Mouse (Mus musculus) thymus, postnatal 10 days (tissue): ENCODE results near the gene Zfp358.
A peak's percentile ranks its signal among the peaks of the same experiment; 100 is the strongest.

Experiments
- DNase-seq, 2 experiments: peaks; one replicate each; pipeline ENCODE4 v3.0.0; 2021; ENCODE audit warnings: low spot score in 2 of 2

Gene Zfp358

DNA sequence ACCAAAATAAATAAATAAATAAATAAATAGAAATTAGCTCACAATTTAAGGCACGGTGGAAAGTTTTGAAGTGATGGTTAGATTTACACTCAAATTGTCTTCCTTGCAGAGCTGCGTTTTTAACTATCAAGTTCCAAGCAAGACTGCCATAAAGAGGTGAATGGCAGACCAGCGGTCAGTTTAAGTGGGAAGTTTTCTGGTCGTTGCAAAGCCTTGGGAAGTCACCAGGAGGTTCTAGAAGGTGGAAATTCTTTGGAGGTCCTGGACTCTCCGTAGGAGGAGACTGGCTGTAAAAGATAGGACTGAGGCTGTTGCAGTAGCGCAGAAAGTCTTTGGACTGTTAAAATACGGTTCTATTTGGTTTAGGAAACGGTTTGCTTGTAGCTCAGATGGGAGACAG is 6.8 kb downstream of the Zfp358 start:
- no peak for DNase-seq

DNA sequence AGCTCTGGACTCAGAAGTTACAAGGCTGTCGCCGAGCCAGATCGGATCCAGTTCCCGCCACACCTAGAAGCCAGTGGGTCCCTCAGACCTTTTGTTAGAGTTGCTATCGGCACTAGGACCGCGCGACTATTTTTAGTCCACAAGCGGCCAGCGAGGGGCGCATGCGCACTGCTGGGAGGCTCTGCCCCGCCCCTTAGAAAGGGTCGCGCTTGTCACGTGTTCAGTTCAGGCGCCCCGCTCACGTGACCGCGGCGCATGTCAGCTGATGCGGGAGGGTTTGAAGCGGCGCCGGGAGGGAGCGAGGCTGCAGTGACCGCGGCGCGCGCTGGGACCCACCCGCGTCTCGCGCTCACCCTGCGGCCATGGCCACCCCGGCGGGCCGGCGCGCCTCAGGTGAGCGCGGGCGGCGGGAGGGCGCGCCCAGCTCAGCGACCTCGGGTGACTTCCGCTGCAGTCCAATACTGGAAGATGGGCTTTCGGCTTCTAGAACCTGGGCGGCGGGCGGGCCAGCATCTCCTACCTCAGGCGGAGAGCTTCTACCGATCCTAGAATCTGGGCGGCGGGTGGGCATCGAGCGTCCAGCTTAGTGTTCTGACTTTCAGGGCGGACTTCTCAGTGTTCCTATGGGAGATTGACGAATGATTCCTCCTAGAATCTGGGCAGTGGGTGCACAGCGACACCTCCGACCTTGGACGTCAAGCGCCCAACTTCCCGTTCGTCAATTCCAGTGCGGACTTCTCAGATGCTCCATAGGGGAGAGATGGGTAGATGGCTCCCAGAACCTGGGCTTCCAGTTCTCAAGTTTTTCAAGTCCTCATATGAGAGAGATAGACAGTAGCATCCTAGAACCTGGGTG is 7.5 kb downstream of the Zfp358 start, which contains the start of gene Mcoln1:
Gene Mcoln1 (plus strand): TSS at position 223 of the 856 bp plus-strand sequence.
- DNase-seq: peak; percentile 97

DNA sequence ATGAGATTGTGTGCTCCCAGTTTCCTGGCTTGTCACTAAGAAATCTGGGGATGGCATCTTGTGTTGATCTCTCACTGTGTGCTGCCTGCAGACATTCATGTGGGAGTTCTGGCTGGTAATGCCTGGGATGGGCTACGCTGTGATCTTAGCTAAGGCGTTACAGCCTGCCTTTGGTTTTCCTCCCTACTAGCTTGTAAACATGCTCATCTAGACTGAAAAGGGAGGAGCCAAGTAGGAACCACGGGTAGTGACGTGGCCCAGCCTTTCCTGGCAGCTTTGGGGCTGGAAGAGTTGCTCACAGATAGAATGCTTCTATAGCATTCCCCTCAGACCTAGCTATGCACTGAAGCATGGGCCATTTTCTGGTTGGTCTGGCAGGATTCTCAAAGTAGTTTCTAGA is 9.3 kb downstream of the Zfp358 start:
- DNase-seq: no peak

DNA sequence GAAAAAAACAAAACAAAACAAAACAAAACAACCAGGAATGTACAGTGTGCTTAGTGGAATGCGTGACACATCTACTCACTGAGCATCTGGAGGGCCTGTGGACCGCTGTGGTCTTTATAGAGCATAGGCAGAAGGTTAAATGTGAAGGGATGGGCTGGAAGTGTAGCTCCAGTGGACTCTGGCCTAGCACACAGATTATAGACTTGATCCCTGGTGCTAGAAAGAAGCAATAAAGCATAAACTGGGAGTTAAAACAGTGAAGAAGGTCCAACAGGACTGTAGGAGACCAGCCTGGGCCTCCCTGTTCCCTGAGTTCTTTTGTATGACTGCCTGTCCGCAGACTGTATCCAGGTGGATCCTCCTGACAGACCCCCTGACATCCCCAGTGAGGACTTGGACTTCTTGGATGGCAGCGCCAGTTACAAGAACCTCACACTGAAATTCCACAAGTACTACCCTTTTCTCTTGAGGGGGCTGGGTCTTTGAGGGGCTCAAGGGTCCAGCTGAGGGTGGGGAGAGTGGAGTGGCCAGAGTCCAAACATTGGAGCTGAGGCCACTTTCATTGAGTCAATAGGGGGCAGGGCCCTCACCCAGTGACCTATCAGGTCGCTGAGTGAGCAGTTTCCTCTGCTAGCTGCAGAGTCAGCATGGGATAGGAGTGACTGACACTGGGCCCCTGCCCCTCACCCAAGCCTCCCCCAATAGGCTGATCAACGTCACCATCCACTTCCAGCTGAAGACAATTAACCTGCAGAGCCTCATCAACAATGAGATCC is 15.2 kb downstream of the Zfp358 start:
- DNase-seq: no peak

DNA sequence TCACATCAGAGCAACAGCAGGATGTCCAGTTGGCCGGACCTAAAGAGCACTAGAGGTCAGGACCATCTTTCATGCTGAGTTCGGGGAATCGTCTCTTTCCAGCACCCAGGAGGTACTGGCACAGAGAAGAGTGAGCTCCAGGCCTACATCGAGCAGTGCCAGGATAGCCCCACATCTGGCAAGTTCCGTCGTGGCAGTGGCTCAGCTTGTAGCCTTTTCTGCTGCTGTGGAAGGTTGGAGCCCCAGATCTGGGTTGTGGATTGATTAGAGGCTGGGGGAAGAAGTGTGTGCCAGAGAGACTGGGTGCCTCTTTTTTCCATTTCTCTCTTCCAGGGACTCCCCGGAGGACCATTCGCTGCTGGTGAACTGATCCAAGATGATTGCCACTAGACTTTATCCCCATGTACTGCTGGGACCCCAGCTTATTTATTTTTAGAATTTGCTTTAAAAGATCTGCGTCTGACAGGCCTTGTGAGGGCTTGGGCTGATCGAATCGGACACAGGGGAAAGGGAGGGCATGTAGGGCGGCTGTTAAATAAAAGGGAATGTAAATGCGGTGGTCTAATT is 21.8 kb downstream of the Zfp358 start:
- no peak for DNase-seq

DNA sequence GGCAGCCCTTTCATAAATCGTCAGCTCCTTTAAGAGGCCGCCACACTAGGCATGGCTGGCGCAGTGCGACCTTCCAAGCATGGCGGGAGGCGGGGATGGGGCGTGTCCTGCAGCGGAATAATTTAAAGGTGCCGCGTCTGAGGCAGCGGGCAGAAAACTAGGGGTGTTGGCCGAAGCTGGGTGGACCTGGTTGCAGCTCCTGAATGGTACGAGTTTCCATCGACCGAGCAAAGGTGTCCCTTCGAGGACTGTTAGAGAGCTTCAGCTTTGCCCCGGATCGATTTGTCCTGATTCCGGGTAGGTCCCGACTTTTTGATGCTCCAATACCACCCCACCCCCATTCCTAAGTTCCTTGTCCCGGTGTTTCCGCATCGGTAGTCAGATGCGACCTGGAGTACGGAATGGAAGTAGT is 22.3 kb downstream of the Zfp358 start, which contains the start of gene Pnpla6:
Gene Pnpla6 (plus strand): TSS at position 125 of the 412 bp plus-strand sequence.
- peak; percentile 75 to 76 for DNase-seq

DNA sequence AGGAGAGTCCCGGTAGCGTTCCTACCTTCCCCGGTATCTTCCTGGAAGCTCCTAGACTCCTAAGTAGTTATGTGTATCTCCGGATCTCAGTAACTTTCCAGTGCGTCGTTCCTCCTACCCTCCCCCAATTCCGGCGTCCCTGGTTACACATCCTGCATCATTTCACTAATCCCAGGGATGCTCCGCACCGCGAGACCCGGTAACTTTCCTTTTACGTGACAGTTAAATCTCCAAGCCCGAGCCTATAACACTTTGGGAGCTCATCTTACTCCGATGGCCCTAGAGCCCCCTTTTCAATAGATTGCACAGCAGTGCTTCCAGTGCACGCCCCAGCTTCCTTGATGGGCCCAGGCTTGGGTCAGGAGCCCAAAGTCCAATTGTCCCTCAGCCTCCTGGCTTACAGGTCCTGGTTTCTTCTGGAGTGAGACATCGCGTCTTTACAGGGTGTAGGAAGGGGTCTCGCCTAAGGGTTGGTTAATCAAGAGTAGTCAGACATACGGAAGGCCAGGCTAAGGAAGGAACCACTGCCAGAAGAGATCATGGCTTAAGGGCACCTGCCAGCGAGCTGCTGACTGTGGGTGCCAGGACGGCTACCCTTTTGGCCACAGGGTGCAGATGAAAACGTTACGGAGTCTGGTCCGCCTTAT is 23.0 kb downstream of the Zfp358 start:
- DNase-seq: peak in 1 of 2 experiments; percentile 37

DNA sequence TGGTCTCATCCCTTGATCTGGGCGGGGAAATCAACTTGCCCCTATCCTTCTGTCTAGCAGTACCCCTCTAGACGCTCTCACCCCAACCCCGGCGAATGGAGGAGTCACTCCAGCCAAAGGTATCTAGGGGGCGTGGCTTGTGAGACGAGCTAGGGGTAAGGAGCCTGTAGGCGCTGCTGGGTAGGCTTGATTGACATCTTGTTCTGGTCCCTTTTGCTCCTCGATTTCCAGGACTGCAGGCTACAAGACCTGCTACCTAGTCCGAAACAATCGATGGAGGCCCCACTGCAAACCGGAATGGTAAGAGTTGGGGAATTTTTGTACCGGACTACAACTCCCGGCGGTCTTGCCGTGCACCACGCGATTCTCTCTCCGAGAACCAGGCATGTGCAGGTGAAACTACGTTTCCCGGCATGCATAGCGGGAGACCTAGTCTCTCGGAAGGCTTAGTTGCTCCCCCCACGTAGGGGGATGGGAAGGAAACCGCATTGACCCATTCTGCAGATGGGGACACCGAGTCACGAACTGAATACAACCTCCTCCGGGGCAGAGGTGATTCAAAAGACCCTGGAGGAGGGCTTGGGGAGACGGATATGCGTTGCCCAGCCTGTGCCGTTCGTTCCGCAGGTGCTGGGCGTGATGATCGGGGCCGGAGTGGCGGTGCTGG is 23.6 kb downstream of the Zfp358 start:
- peak; percentile 84 to 90 for DNase-seq

DNA sequence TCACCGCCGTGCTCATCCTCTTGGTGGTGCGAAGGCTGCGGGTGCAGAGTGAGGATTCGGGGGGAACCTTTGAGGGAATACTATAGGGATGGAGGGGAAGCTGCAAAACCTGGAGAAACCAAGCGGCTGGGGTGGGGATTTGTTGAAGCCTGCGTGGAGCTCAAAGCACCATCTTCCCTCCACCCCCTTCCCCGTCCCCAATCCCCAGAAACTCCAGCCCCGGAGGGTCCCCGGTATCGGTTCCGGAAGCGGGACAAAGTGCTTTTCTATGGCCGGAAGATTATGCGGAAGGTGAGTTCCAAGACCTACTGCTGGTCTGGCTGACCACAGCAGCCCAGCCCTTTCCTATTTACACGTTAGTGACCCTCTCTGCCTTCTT is 24.2 kb downstream of the Zfp358 start:
- no peak for DNase-seq

DNA sequence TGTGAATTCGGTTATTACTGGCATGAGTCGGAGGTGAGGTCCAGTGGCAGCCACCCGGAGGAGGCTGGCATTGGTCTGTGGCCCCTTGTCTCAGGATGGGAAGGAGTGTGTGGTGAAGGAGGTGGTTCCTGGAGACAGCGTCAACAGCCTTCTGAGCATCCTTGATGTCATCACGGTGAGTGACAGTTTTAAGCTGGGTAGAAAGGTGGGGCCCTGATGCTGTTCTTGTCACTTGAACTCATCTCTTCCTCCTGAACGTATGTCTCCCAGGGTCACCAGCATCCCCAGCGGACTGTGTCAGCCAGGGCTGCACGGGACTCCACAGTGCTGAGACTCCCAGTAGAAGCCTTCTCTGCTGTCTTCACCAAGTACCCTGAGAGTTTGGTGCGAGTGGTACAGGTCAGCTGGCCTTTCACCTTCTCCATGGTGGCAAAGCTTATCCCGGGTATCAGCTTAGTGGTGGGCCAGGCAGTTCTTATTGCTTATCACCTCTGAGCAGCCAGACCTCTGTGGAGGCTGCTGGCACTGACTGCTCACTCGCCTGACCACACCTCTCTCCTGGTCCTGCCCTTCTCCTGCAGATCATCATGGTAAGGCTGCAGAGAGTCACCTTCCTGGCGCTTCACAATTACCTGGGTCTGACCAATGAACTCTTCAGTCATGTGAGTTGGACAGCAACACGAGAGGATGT is 29.2 kb downstream of the Zfp358 start:
- DNase-seq: no peak

DNA sequence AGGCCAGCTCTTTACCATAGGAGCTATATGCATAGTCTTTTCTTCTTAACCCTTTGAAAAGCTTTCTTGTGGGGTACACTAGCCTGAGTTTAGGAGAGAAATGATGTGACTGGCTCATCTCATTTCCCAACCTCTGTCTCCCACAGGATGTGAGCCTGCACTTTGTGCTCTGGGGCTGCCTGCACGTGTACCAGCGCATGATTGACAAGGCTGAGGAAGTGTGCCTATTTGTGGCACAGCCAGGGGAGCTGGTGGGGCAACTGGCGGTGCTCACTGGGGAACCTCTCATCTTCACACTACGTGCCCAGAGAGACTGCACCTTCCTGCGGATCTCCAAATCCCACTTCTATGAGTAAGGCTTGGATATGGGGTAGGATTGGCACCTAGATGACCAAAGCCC is 37.9 kb downstream of the Zfp358 start:
- no peak for DNase-seq

DNA sequence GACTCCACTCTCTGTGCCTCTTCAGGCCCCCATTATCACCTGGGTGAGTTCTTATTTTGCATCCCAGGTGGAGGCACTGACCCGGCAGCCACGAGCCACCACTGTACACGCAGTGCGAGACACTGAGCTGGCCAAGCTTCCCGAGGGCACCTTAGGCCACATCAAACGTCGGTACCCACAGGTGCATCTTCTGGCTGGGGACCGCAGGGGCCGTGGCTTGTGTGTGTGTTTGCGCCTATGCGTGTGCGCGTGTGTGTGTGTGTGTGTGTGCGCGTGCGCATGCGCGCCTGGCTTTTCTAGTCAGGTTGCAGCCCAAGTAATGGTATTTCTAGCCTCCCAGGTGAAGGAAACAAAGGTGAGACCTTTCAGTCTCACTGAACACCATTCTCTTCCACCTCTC is 39.0 kb downstream of the Zfp358 start:
- no peak for DNase-seq

DNA sequence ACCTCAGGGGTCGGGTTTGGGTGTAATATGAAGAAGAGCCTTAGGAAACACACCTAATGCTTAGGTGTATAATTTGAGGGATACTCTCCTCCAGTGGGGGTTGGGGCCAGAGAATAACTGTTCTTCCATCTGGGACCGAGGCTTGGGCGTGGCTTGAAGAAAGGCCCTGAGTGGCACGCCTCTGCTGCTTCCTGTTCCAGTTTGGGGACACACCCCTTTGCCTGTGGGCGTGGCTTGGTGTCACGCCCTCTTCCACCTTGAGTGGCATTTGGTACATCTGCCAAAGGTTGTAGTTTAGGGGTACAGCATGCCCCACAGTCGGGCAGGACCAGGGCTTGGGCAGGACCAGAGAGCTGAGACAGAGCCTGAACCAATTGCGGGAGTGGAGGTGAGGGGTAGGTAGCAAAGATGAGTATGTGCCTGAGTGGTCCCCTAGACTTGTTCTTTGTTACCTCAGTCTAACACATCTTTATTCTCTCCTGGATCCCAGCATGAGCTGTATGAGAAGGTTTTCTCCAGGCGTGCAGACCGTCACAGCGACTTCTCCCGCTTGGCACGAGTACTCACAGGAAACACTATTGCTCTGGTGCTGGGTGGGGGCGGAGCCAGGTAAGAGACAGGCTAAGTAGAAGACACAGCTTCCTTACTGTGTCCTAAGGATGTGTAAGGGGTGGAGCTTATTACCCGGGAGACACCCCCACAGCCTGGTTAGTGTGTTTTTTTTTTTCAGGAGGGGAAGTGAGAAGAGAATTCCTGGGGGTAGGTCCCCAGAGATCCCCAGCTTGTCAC is 43.3 kb downstream of the Zfp358 start:
- peak in 1 of 2 experiments; percentile 12 for DNase-seq

DNA sequence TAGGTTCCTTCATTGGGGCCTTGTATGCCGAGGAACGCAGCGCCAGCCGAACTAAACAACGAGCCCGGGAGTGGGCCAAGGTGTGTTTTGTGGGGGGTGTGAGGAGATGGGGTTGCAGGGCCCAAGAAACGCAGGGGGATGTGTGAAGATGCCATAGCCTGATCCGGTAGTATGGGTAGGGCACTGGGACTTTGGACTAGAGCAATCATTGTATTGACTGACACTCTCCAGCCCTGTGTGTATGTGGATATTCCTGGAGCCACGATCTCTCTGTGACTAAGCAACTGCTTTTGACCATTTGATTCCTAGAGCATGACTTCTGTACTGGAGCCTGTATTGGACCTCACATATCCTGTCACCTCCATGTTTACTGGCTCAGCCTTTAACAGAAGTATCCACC is 44.0 kb downstream of the Zfp358 start:
- DNase-seq: no peak

DNA sequence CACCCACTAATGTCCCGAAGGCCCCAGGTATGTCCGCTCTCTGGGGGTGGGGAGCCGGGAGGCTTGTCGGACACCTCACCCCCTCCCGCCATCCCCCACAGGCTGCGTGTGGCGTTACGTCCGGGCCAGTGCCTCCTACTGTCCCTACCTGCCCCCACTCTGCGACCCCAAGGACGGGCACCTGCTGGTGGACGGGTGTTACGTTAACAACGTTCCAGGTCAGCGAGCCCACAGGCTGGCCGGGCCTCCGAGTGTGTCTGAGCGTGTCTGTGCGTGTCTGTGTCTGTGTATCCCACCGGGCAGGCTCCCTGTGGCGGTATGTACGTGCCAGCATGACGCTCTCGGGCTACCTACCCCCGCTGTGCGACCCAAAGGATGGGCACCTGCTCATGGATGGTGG is 44.7 kb downstream of the Zfp358 start:
- DNase-seq: no peak

DNA sequence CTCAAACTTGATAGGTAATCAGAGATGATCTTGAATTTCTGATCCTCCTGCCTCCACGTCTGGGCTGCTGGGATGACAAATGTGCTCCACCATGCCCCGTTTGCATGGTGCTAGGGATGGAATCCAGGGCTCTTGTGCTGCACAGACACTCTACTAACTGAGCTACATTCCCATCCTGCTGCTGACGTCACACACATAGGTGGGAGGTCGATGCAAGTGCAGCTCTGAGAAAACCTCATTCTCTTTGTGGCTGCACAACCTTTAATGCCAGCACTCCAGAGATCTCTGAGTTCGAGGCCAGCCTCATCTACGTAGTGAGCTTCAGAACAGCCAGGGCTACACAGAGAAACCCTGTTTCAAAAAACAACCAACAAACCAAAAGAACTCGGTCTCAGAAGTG is 46.2 kb downstream of the Zfp358 start:
- DNase-seq: no peak

DNA sequence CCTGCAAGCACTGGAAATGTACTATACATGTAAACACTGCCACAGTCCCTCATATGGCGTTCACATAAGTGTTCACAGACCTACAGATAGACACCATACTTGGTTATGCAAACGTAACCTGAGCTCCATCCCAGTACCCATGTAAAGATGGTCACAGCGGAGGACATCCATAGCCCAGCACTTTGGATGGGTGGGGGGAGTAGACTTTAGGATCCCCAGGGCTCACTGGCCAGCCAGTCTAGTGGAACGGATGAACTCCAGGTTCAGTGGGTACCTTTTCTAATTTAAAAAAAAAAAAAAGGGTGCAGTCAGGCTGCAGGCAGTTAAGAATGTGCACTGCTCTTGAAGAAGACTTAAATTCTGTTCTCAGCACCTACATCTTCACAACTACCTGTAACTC is 47.1 kb downstream of the Zfp358 start:
- no peak for DNase-seq

DNA sequence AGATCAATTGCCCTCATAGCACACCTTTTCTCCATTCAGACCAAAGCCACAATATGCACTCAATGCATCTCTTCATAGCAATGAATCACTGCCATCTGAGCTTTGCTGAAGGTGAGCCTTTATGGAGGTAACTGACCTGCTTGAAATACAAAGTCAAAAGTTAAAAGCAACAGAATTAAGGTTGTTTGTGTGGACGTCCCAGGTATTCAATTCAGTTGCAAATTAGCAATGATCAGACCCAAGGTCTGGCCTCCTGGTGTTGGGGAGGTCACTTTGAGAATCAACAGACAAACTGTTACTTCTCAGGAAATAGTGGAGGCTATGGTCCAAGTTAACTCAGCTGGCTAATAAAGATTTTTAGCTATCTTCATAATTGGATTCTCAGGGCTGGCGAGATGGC is 53.6 kb downstream of the Zfp358 start:
- DNase-seq: no peak
